Mouse (Mus musculus): ENCODE results near the gene Bst1. TPM values are rescaled to one million over a fixed set of nuclear protein-coding genes. Genes with fewer than 3 reads are reported as not detected.

Bst1 gene
- total RNA-seq, 2 experiments from 2014 or later, result 0.38 to 1.7 TPM

GRCm38 (mm10) chr5:43807744-43808696 is 10.7 kb upstream of the Bst1 start:
- ATAC-seq (replicated peaks; ENCODE audit: low FRiP score, low TSS enrichment, poor library complexity, severe bottlenecking), result peak; percentile 91

GRCm38 (mm10) chr5:43810427-43811062 is 8.1 kb upstream of the Bst1 start:
- no peak for ATAC-seq (replicated peaks; ENCODE audit: low FRiP score, low TSS enrichment, poor library complexity, severe bottlenecking)

- no peak for ATAC-seq (replicated peaks; ENCODE audit: low FRiP score, low TSS enrichment, poor library complexity, severe bottlenecking)
These were observed 4.1 kb upstream of the Bst1 start for GRCm38 (mm10) chr5:43814536-43814935.

DNA sequence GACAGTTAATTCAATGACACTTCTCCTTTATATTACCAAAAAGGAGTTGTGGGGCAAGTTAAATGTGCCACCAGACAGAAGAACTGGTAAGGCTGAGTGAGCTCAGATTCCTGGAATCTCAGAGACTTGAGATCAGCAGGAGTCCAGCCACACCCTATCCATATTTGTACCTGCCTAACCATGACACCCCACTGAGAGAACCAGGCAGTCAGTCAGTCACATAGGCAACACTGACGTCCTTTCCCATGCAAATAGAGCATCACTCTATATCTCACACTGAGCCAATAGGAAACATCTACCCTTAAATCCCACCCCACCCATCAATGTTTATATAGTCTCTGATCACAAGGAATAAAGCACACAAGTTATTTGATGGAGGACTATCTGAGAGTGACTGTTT is 2.9 kb upstream of the Bst1 start:
- ATAC-seq (replicated peaks; ENCODE audit: low FRiP score, low TSS enrichment, poor library complexity, severe bottlenecking), result no peak

DNA sequence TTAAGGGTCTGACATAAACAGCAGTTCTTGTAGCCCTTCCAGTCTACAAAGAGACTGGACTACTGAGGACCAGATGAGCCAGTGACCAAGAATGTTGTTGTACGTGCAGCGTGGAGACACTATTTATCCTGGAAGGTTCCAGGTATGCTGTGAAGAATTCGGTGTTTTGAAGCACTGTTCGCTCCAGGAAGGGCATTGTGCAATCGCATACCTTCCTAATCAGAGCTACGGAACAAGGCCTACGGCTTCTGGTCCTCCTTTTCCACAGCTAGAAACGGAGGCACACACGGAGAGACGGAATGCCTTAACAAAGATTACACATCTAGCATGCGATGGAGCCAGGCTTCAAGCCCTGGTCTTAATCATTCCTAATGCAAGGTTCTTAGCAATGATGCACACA is 2.1 kb downstream of the Bst1 start:
- ATAC-seq (replicated peaks; ENCODE audit: low FRiP score, low TSS enrichment, poor library complexity, severe bottlenecking), result no peak

DNA sequence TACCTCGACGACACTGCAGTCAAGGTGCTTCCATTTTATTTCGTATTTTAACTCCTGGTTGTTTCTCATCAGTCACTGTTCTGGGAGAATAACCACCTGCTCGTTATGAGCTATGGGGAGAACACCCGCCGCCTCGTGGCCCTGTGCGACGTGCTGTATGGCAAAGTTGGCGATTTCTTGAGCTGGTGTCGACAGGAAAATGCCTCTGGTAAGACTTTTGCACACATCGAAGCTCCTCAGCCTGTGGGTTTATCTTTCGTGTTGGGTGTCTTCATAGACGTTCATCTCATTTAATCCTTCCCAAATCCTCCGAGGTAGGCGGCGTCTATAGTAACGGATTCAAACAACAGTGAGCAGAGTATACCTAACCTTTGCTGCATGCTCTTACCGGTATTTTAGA is 2.9 kb downstream of the Bst1 start, which contains the start of gene Fbxl5:
TSS of gene Fbxl5 (minus strand) at position 101 of the 400 bp plus-strand sequence.
- ATAC-seq (replicated peaks; ENCODE audit: low FRiP score, low TSS enrichment, poor library complexity, severe bottlenecking), result no peak

DNA sequence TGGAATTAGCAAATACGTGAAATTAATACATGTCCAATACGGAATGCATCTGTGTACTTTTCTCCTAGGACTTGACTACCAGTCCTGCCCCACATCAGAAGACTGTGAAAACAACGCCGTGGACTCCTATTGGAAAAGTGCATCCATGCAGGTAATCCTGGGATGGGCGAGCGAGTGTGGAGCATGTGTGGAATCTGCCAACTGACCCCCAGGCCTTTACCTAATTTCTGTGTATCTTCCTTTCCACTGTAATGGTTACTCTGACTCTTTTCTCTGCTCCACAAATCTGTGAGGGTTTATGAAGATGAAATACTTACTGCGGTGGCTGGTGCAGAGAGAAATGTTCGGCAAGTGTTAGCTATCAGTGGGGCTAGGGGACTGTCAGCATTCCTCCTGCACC is 3.5 kb downstream of the Bst1 start:
- ATAC-seq (replicated peaks; ENCODE audit: low FRiP score, low TSS enrichment, poor library complexity, severe bottlenecking), result no peak

GRCm38 (mm10) chr5:43822824-43823223 is 4.1 kb downstream of the Bst1 start:
- ATAC-seq (replicated peaks; ENCODE audit: low FRiP score, low TSS enrichment, poor library complexity, severe bottlenecking), result no peak

DNA sequence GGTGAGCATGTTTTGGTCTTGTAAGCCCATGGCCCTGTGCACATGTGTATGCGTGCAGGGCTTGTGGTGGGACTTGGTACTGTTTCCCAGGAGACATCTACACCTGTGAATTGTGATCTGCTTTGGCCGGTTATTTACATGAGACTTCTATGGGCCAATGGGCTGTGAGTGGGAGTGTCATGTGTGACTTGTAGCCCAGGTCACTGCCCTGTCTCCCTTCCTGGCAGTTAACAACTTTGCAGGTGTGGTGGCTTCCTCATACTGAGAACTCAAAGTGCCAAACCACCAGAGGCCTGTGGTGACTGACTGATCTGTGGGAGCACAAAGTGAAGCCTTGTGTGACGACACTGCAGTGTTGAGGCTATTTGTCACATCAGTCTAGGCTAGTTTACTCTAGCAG is 5.9 kb downstream of the Bst1 start:
- 0 out of 2 replicates have a peak, but pooled peaks have one; percentile 50 for ATAC-seq (replicated peaks; ENCODE audit: low FRiP score, low TSS enrichment, poor library complexity, severe bottlenecking)

GRCm38 (mm10) chr5:43826883-43827282 is 8.2 kb downstream of the Bst1 start:
- ATAC-seq (replicated peaks; ENCODE audit: low FRiP score, low TSS enrichment, poor library complexity, severe bottlenecking), result no peak

GRCm38 (mm10) chr5:43827366-43827765 is 8.7 kb downstream of the Bst1 start:
- no peak for ATAC-seq (replicated peaks; ENCODE audit: low FRiP score, low TSS enrichment, poor library complexity, severe bottlenecking)

GRCm38 (mm10) chr5:43836590-43836989 is 17.9 kb downstream of the Bst1 start:
- ATAC-seq (replicated peaks; ENCODE audit: low FRiP score, low TSS enrichment, poor library complexity, severe bottlenecking), result no peak

DNA sequence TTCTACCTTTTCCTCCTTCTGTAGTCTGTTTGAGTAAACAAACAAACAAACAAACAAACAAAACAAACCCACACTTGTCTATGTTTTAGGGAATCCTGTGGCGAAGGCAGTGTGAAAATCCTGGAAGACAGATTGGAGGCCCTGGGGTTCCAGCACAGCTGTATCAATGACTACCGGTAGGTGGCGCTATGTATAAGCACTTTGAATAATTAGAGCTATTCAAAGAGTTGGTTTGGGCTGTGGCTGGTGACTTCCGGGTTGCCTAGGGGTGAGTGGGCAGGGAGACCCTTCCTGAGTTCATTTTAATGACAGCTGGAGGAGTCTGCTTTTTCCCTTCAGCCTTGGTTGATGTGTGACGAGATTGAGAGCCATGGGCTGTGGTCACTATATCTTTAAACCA is 18.7 kb downstream of the Bst1 start:
- peak; percentile 45 for ATAC-seq (replicated peaks; ENCODE audit: low FRiP score, low TSS enrichment, poor library complexity, severe bottlenecking)

DNA sequence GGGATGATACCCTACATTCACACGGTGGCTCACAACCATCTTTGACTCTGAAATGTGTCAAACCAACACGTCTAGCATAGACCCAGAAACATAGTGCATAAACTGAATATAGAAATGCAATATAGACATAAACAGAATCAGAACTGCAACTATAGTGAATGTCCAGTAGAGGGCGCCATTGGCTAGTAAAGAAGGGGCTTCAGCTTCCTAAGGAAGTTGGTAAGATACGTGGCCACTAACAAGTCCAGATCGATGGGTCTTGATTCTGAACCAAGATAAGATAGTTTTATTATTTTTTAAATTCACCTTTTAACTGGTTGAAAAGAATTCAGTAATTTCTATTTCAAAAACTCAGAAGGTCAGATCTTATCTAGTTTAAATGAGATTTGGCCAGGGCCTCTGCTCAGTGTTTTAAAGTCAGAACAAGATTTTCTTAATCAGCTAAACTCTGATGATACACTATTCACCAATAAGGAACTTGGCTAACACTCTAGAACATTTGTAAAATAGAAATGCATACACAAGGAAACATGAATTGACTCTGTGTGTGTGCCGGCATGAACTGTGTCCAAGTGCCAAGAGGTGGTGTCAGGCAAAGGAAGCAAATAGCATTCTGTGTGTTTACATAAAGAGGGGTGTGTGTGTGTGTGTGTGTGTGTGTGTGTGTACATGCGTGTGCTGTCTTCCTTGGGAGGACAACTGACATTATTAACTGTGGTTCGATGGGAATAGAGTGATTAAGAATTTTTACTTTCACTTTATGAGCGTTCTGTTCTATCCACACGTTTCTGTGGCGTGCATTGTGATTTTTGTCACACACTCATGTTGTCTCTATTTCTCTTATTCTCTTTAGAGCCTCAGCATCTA is 22.7 kb downstream of the Bst1 start:
- peak; percentile 77 for ATAC-seq (replicated peaks; ENCODE audit: low FRiP score, low TSS enrichment, poor library complexity, severe bottlenecking)

GRCm38 (mm10) chr5:43842011-43842285 is 23.3 kb downstream of the Bst1 start:
- ATAC-seq (replicated peaks; ENCODE audit: low FRiP score, low TSS enrichment, poor library complexity, severe bottlenecking), result peak; percentile 41

DNA sequence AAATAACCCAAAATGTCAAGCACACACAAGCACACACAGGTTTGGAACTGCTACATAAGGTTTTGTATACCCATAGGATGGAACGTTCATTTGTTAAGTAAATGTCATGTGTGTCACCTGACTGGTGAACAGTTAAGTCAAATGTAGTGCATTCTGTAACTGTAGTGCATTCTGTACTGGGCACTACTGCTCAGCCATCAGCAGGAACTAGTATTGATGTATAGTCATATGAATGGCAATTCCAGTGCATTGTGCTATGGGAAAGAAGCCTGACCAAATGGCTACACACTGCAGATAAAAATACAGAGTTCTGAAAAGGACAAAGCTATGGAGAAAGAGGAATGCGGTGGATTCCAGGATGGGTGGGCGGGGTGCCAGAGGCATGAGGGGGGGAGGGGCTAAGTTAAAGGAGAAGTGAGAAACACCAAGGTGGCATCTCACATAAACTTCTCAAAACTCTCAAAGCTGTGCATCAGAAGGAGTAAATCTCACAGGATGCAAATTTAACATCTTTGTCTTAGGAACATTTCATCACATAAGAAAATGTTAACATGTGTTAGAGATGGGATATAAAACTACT is 24.0 kb downstream of the Bst1 start:
- ATAC-seq (replicated peaks; ENCODE audit: low FRiP score, low TSS enrichment, poor library complexity, severe bottlenecking), result no peak

- ATAC-seq (replicated peaks; ENCODE audit: low FRiP score, low TSS enrichment, poor library complexity, severe bottlenecking), result no peak
These were observed 26.4 kb downstream of the Bst1 start for GRCm38 (mm10) chr5:43845083-43845482.

DNA sequence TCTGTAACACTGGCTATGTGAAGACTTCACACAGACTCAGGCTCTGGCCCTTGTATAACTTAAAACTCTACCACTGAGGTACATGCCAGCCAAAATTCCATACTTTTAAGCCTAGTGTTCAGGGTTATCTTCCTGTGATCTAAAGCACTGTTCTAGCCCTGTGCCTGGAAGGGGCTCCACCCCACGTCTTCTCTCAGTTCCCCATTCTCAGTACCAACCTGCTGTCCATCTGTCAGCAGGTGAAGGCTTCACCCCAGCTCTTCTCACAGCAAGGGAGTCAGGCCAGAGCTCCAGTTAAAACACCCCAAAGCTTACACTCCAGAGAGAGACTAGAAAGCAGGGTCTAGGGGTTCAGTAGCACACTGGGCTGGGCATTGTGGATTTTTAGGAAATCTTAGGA is 27.0 kb downstream of the Bst1 start:
- ATAC-seq (replicated peaks; ENCODE audit: low FRiP score, low TSS enrichment, poor library complexity, severe bottlenecking), result no peak

DNA sequence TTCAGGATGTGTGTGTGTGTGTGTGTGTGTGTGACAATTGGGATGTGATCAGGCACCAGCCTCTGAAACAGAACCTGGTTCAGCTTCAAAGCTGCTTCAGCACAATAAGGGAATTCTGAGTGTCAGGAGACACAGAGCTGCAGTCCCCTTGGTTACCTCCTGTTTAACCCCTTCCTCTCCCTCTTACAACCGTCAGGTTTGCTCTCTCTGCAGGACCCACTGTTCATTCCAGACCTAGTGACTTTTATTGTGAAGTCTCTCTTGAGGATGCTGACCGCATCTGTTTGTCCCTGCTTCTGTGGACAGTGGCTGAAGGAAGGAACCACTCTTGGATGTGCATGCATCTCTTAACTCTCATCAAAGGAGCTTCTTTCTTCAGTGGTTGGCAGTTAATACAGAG is 27.5 kb downstream of the Bst1 start:
- ATAC-seq (replicated peaks; ENCODE audit: low FRiP score, low TSS enrichment, poor library complexity, severe bottlenecking), result no peak

DNA sequence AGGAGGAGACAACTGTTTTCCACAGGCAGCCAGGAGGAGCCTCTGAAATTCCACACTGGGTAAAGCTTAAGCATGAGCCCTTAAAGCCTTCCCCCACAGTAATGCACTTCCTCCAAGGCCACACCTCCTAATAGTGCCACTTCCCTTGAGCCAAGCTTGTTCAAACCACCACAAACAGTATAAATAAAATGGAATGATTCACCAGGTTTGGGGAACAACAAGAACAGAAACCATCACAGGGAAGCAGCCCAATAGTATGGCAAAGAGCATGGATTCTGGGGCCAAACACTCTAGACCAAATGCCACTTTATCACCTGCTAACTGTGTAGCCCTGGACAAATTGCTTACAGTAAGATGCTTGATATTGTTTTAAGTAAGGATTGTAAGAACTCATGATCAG is 28.9 kb downstream of the Bst1 start:
- ATAC-seq (replicated peaks; ENCODE audit: low FRiP score, low TSS enrichment, poor library complexity, severe bottlenecking), result no peak
